Mouse (Mus musculus) bone marrow, adult 2 months (tissue): Measurements from ENCODE around the gene Macf1.

Experiments
- CTCF ChIP-seq: fragments of 200-500 bp; IDR thresholded peaks from 2 replicates; pipeline ENCODE4 v1.5.1; 2011; ENCODE audit warnings: low read length, control low read depth; ENCODE audit not compliant: control insufficient read depth, insufficient read depth
- POLR2A ChIP-seq: fragments of 200-500 bp; IDR thresholded peaks from 2 replicates; pipeline ENCODE4 v1.6.1; 2011; ENCODE audit warnings: low read depth, mild to moderate bottlenecking, control low read depth, low read length, borderline replicate concordance; ENCODE audit not compliant: control insufficient read depth

GRCm38 (mm10) chr4:123326087-123326486, 358.1 kb downstream of the Macf1 start:
- TF ChIP-seq CTCF, result no peak
- no peak for TF ChIP-seq POLR2A
